Mouse (Mus musculus): ENCODE data around the gene Zmiz1.

Gene Zmiz1

GRCm38 (mm10) chr14:25536476-25536875 lies 77.5 kb downstream of the Zmiz1 start:
- no peak for DNase-seq (ENCODE audit: low spot score)

GRCm38 (mm10) chr14:25537351-25537750 lies 78.4 kb downstream of the Zmiz1 start:
- DNase-seq (ENCODE audit: low spot score), result no peak

GRCm38 (mm10) chr14:25538522-25538921 lies 79.5 kb downstream of the Zmiz1 start:
- DNase-seq (ENCODE audit: low spot score), result no peak

- DNase-seq (ENCODE audit: low spot score), result no peak
These were observed 80.6 kb downstream of the Zmiz1 start for GRCm38 (mm10) chr14:25539493-25540116.

- DNase-seq (ENCODE audit: low spot score), result no peak
These were observed 81.2 kb downstream of the Zmiz1 start for GRCm38 (mm10) chr14:25540172-25540571.

GRCm38 (mm10) chr14:25541213-25541612 lies 82.2 kb downstream of the Zmiz1 start:
- no peak for DNase-seq (ENCODE audit: low spot score)

- no peak for DNase-seq (ENCODE audit: low spot score)
These were observed 84.1 kb downstream of the Zmiz1 start for GRCm38 (mm10) chr14:25543098-25543497.

GRCm38 (mm10) chr14:25543927-25544326 lies 84.9 kb downstream of the Zmiz1 start:
- DNase-seq (ENCODE audit: low spot score), result no peak

GRCm38 (mm10) chr14:25546852-25547621 lies 88.1 kb downstream of the Zmiz1 start:
- DNase-seq (ENCODE audit: low spot score), result no peak

- no peak for DNase-seq (ENCODE audit: low spot score)
These were observed 88.9 kb downstream of the Zmiz1 start for GRCm38 (mm10) chr14:25547882-25548281.

- DNase-seq (ENCODE audit: low spot score), result no peak
These were observed 89.7 kb downstream of the Zmiz1 start for GRCm38 (mm10) chr14:25548650-25549049.

- DNase-seq (ENCODE audit: low spot score), result no peak
These were observed 90.1 kb downstream of the Zmiz1 start for GRCm38 (mm10) chr14:25549125-25549524.

- no peak for DNase-seq (ENCODE audit: low spot score)
These were observed 91.2 kb downstream of the Zmiz1 start for GRCm38 (mm10) chr14:25549871-25550840.

- no peak for DNase-seq (ENCODE audit: low spot score)
These were observed 92.7 kb downstream of the Zmiz1 start for GRCm38 (mm10) chr14:25551731-25552130.

GRCm38 (mm10) chr14:25553382-25553781 lies 94.4 kb downstream of the Zmiz1 start:
- no peak for DNase-seq (ENCODE audit: low spot score)

- DNase-seq (ENCODE audit: low spot score), result no peak
These were observed 95.8 kb downstream of the Zmiz1 start for GRCm38 (mm10) chr14:25554781-25555180.

GRCm38 (mm10) chr14:25555291-25555781 lies 96.4 kb downstream of the Zmiz1 start:
- DNase-seq (ENCODE audit: low spot score), result peak; percentile 23

GRCm38 (mm10) chr14:25555848-25556247 lies 96.9 kb downstream of the Zmiz1 start:
- no peak for DNase-seq (ENCODE audit: low spot score)

- no peak for DNase-seq (ENCODE audit: low spot score)
These were observed 98.0 kb downstream of the Zmiz1 start for GRCm38 (mm10) chr14:25557014-25557413.

- DNase-seq (ENCODE audit: low spot score), result no peak
These were observed 99.5 kb downstream of the Zmiz1 start for GRCm38 (mm10) chr14:25558479-25558878.

GRCm38 (mm10) chr14:25559907-25560306 lies 100.9 kb downstream of the Zmiz1 start:
- DNase-seq (ENCODE audit: low spot score), result no peak

GRCm38 (mm10) chr14:25560841-25561240 lies 101.9 kb downstream of the Zmiz1 start:
- DNase-seq (ENCODE audit: low spot score), result no peak

All from ovary, postnatal 10 days (tissue).